Mouse (Mus musculus) heart, adult 2 months (tissue): ENCODE results near the gene Rbm38.

Source experiments
- CTCF ChIP-seq: fragments of 200-600 bp; IDR thresholded peaks from 2 replicates; pipeline ENCODE4 v1.8.1; 2022; ENCODE audit warnings: antibody characterized with exemption, mild to moderate bottlenecking, moderate library complexity
- EP300 ChIP-seq: fragments of 200-500 bp; IDR thresholded peaks from 2 replicates; pipeline ENCODE4 v1.6.1; 2011; ENCODE audit warnings: low read depth, low read length, control low read depth; ENCODE audit not compliant: insufficient read depth
- POLR2A ChIP-seq: fragments of 200-500 bp; IDR thresholded peaks from 2 replicates; pipeline ENCODE4 v1.6.1; 2011; ENCODE audit warnings: mild to moderate bottlenecking, low read depth, low read length, control low read depth; ENCODE audit not compliant: insufficient read depth

DNA sequence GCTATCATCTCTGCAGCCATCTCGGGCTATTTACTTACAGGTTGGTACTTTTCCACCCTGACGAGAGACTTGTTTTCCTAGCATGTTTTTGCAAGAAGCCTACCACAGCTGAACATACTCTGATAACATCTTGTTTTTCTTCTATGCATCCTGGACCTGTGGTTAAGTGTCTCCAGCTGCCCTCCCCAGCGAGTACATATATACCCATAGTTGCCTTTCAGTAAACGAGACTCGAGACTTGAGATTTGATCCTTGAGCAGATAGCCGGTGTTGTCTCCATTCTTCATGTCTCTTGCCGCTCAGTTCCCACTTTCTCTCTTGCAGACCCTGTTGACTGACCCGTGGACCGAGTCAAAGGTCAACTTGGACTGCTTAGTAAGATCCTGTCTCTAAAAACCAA, 56.6 kb downstream of the Rbm38 start:
- no peak for TF ChIP-seq CTCF
- TF ChIP-seq EP300: no peak
- TF ChIP-seq POLR2A: no peak
